Mouse (Mus musculus) fat pad, adult 2 months (tissue): ENCODE data around the gene Anapc2.
"Not testable (repeated sequence)": the region's sequence is repeated elsewhere in the genome, so short reads cannot be mapped to it uniquely, and the experiment has no call there.

Experiments used
- DNase-seq: peaks from one replicate; pipeline ENCODE4 v3.0.0-alpha.2; 2011; ENCODE audit warnings: low read depth, low spot score; ENCODE audit errors: extremely low read depth

Anapc2 gene

GRCm38 (mm10) chr2:25240723-25241437, 31.4 kb upstream of the Anapc2 start:
- DNase-seq: no peak

GRCm38 (mm10) chr2:25241438-25241775, 30.9 kb upstream of the Anapc2 start:
- no peak for DNase-seq

GRCm38 (mm10) chr2:25242101-25242506, 30.2 kb upstream of the Anapc2 start, which contains the start of the genes Rnf208 and Cysrt1:
Gene Rnf208, plus strand, starts transcription at chr2:25242255.
Gene Cysrt1, minus strand, starts transcription at chr2:25242452.
- DNase-seq: no peak

- DNase-seq: no peak
Observed at GRCm38 (mm10) chr2:25243342-25243741, 28.9 kb upstream of the Anapc2 start.

- no peak for DNase-seq
Observed at GRCm38 (mm10) chr2:25244144-25244543, 28.1 kb upstream of the Anapc2 start.

- no peak for DNase-seq
Observed at GRCm38 (mm10) chr2:25246183-25247072, 25.9 kb upstream of the Anapc2 start, which contains the start of gene AL732309.1. Gene AL732309.1, minus strand, starts transcription at chr2:25246863.

- no peak for DNase-seq
Observed at GRCm38 (mm10) chr2:25252331-25252730, 19.9 kb upstream of the Anapc2 start.

GRCm38 (mm10) chr2:25255284-25255779, 16.9 kb upstream of the Anapc2 start, which contains the start of gene Tmem203:
Gene Tmem203, plus strand, starts transcription at chr2:25255439.
- no peak for DNase-seq

GRCm38 (mm10) chr2:25256443-25257109, 15.7 kb upstream of the Anapc2 start:
- not testable (repeated sequence) for DNase-seq

- DNase-seq: not testable (repeated sequence)
Observed at GRCm38 (mm10) chr2:25257250-25257649, 15.0 kb upstream of the Anapc2 start.

GRCm38 (mm10) chr2:25258887-25259286, 13.4 kb upstream of the Anapc2 start:
- DNase-seq: no peak

GRCm38 (mm10) chr2:25261870-25262269, 10.4 kb upstream of the Anapc2 start:
- no peak for DNase-seq

GRCm38 (mm10) chr2:25262291-25262767, 9.9 kb upstream of the Anapc2 start, which contains the start of gene Tprn:
Gene Tprn, plus strand, starts transcription at chr2:25262618.
- DNase-seq: peak; percentile 93

GRCm38 (mm10) chr2:25262795-25263622, 9.3 kb upstream of the Anapc2 start:
- no peak for DNase-seq

GRCm38 (mm10) chr2:25263623-25264285, 8.5 kb upstream of the Anapc2 start:
- no peak for DNase-seq

- DNase-seq: no peak
Observed at GRCm38 (mm10) chr2:25264286-25264660, 8.0 kb upstream of the Anapc2 start.

- DNase-seq: no peak
Observed at GRCm38 (mm10) chr2:25264851-25265250, 7.4 kb upstream of the Anapc2 start.

- no peak for DNase-seq
Observed at GRCm38 (mm10) chr2:25265897-25266656, 6.2 kb upstream of the Anapc2 start.

GRCm38 (mm10) chr2:25266720-25267119, 5.6 kb upstream of the Anapc2 start:
- DNase-seq: no peak
